Mouse (Mus musculus) hindlimb bud, embryonic 11.5 days (tissue): ENCODE data around the gene Svop.

ENCODE experiments used
- DNase-seq: peaks from one replicate; pipeline ENCODE4 v3.0.0-alpha.2; 2012; ENCODE audit warnings: low read depth, low spot score; ENCODE audit errors: extremely low spot score

Svop gene

DNA sequence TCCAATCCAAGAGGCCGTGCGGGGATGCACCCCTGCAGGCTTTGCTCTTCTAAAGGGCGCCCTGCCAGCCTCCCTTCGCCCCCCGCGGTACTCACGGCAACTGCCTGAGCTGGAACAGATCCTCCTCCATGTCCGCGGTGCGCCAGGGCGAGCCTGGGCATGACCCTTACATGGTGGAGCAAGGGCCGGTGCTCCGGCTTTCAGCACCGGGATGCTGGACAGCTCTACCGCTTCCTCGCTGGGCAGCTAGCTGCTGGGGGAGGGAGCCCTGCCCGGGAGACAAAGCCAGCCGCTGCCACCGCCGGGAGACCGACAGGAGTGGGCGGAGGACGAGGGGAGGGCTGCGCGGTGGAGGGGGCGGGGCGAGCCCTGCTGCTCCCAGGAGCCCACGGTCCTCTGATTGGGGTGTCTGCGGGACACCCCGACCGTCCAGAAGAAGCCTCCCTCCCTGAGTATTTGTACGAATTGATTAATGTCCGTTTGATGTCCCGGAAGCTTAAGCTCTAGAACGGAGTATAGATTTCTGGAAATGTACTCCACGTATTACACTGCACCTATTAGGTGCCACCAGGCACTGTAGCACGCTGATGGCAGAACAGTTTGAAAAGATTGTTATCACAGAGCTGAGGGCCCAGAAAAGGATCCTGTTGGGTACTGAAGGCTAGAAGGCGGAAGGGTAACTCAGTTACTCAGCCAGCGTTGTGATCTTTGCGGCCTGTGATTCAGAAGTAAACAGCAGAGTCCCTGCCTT, at the start of gene Svop:
TSS of gene Svop (minus strand) at position 514 of the 751 bp plus-strand sequence.
- peak; percentile 42 for DNase-seq

- no peak for DNase-seq
Measured at GRCm38 (mm10) chr5:114139175-114139574, 47.8 kb upstream of the Svop start.

- DNase-seq = no peak
Measured at GRCm38 (mm10) chr5:114138277-114139164, 47.2 kb upstream of the Svop start.

GRCm38 (mm10) chr5:114137481-114138276, 46.3 kb upstream of the Svop start:
- no peak for DNase-seq

- no peak for DNase-seq
Measured at GRCm38 (mm10) chr5:114135516-114135915, 44.1 kb upstream of the Svop start.

GRCm38 (mm10) chr5:114134091-114134534, 42.7 kb upstream of the Svop start:
- DNase-seq = no peak

- no peak for DNase-seq
Measured at GRCm38 (mm10) chr5:114132841-114133240, 41.5 kb upstream of the Svop start.

- DNase-seq = no peak
Measured at GRCm38 (mm10) chr5:114131521-114131840, 40.1 kb upstream of the Svop start.

- no peak for DNase-seq
Measured at GRCm38 (mm10) chr5:114130698-114131520, 39.5 kb upstream of the Svop start.

GRCm38 (mm10) chr5:114130211-114130605, 38.8 kb upstream of the Svop start, which contains the start of gene Ung:
Gene Ung, plus strand, starts transcription at chr5:114130386.
- DNase-seq = no peak

- DNase-seq = no peak
Measured at GRCm38 (mm10) chr5:114129550-114130210, 38.3 kb upstream of the Svop start.

DNA sequence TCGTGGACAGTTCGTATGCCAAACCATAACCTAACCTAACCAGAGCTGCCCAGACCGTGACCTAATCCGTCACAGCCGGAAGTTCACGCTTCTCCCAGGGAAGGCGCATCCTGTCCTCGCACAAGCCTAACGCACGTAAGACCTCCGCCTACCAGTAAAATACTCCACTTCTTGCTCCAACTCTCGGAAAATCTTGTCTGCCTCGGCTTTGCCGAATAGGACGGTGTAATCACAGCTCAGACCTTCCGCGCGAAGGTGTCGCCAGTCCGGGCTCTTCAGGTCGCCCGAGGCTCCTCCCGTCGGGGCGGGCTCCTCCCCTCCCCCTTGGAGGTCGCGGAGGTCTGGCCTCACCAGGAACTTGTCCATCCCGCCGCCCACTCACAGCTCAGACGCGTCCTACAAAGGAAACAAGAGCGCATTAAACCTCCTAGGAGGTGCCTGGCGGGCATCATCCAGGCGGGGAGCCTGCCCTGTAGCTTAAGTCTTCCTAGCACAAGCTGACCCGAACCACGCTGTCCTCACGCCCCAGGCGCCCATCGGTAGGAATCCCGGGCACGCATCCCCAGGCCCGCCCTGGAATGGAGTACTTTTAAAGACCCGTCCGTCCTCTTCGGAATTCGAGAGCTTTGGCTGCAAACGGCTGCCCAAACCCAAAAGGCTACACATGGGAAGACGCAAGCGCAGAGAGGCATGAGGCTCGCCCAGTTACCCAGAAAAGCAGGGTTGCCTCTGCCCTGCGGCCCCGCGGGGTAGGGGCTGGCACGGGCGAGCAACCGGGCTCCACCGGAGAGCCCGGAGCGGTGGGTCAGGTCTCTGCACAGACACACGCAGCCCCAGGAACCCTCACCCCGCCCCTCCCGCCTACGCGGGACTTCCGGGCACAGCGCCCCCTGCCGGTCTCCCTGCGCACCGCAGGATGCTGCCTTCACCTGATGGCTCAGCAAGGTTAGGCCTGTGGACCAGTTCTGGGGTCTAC, 36.3 kb upstream of the Svop start, which contains the start of gene Alkbh2:
TSS of gene Alkbh2 (minus strand) at position 845 of the 976 bp plus-strand sequence.
- peak; percentile 60 for DNase-seq

- no peak for DNase-seq
Measured at GRCm38 (mm10) chr5:114126499-114127244, 35.3 kb upstream of the Svop start.

DNA sequence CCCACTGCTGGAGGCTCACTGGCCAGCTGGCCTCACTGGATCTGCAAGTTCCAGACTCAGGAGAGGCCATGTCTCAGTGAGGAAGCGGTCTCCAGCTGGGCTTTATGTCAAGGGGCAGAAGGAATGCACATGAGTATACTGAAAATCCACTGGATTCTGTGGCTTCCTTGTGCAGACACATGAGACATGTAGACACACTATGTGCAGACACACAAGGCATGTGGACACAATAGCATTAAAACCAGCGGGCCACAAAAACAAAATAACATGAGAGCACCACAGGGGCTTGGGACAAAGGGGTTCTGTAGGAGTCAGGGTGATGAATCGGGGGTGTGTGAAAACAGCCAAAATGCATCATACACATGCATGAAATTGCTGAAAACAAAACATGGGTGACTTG, 34.6 kb upstream of the Svop start:
- DNase-seq = no peak

GRCm38 (mm10) chr5:114119806-114120205, 28.4 kb upstream of the Svop start:
- DNase-seq = no peak

- no peak for DNase-seq
Measured at GRCm38 (mm10) chr5:114116586-114116985, 25.2 kb upstream of the Svop start.

DNA sequence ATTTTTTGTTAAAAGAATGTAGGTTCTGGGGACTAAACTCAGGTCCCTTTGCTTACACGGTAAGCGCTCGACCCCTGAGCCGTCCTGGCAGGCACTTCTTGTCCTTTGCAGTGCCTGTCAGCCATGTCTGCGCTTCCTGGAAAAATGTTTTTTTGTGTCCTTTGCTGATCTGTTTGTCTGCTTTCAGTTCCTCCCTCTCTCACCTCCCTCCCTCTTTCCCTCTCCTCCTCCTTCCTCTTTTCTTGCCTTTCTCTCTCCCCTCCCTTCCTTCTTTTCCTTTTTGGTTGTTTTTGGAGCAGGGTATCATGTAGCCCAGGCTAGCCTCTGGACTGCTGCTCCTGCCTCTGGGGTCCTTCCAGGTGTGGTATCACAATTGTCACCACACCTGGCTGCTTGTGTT, 23.7 kb upstream of the Svop start:
- DNase-seq = no peak

DNA sequence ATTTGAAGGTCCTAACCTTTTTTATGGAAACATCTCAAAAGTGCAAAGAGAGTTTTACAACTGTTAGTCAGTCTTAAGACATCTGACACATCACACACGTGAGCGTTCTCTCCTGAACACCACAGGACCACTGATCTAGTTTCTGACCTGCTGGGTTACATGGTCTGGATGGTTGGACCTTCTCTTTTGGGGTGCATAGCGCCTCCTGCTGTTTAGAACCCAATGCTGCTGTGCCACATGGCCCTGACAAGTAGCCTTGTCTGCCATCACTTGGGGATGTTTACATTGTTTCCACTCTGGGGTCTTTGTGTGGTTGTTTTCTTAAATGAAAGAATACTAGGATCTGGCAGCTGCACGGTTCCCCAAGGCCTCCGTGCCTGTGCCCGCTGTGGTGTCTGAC, 22.0 kb upstream of the Svop start:
- DNase-seq = no peak
